Mouse (Mus musculus) forebrain, embryonic 15.5 days (tissue): Measurements from ENCODE around the gene Gm428. TPM values are rescaled to one million over a fixed set of nuclear protein-coding genes. Genes with fewer than 3 reads are reported as not detected.
"Not testable (repeated sequence)": the region's sequence is repeated elsewhere in the genome, so short reads cannot be mapped to it uniquely, and the experiment has no call there.

Experiments used
- ATAC-seq: fragments of 200-750 bp; cut with Nextera tagmentation; replicated peaks from 2 replicates; pipeline ENCODE4 v1.8.0; 2017; ENCODE audit warnings: mild to moderate bottlenecking, moderate TSS enrichment, moderate library complexity
- H3K27ac ChIP-seq: fragments of 300-500 bp; sonication (generic); replicated peaks from 2 replicates; pipeline ENCODE4 v1.5.1; 2015; ENCODE audit warnings: mild to moderate bottlenecking, inconsistent platforms
- H3K27me3 ChIP-seq: fragments of 300-500 bp; sonication (generic); 2 replicates; pipeline ENCODE4 v1.6.1; 2015; ENCODE audit warnings: inconsistent platforms
- H3K36me3 ChIP-seq: fragments of 300-500 bp; sonication (generic); 2 replicates; pipeline ENCODE4 v1.6.1; 2015; ENCODE audit warnings: mild to moderate bottlenecking, inconsistent platforms
- H3K4me1 ChIP-seq: fragments of 300-500 bp; sonication (generic); 2 replicates; pipeline ENCODE4 v1.6.1; 2015; ENCODE audit warnings: inconsistent platforms
- H3K4me2 ChIP-seq: fragments of 300-500 bp; sonication (generic); replicated peaks from 2 replicates; pipeline ENCODE4 v1.6.1; 2015; ENCODE audit warnings: mild to moderate bottlenecking, inconsistent platforms
- H3K4me3 ChIP-seq: fragments of 300-500 bp; sonication (generic); 2 replicates; pipeline ENCODE4 v1.5.1; 2015; ENCODE audit warnings: mild to moderate bottlenecking, inconsistent platforms
- H3K9ac ChIP-seq: fragments of 300-500 bp; sonication (generic); replicated peaks from 2 replicates; pipeline ENCODE4 v1.6.1; 2015; ENCODE audit warnings: mild to moderate bottlenecking, inconsistent platforms
- H3K9me3 ChIP-seq: fragments of 300-500 bp; sonication (generic); 2 replicates; pipeline ENCODE4 v1.6.1; 2016; ENCODE audit warnings: inconsistent platforms
- WGBS: fragments of 180-500 bp; shearing (Covaris S2); methylation state at CpG from one replicate; pipeline ENCODE4 v1.1.7; 2015; ENCODE audit warnings: mixed read lengths; 5-methylcytosine and 5-hydroxymethylcytosine counted together
- polyA plus RNA-seq: library from polyadenylated mRNA; unstranded; fragments of >200 nt; fragmentation: Nextera tagmentation; extraction: Ambion mirVana; gene quantifications from 2 replicates; pipeline ENCODE4 v1.2.1, GENCODE M21; 2015

Gene Gm428
- polyA plus RNA-seq = not detected in 2 replicates

GRCm38 (mm10) chr4:73683216-73683615 is at the start of gene Gm428:
TSS of gene Gm428 (plus strand) at chr4:73683516.
- not testable (repeated sequence) for H3K27ac ChIP-seq, H3K9me3 ChIP-seq, H3K4me1 ChIP-seq, H3K4me3 ChIP-seq, H3K4me2 ChIP-seq, H3K9ac ChIP-seq, H3K27me3 ChIP-seq, ATAC-seq, H3K36me3 ChIP-seq
- WGBS = 82% methylated on average over 2 of the region's 4 CpGs

GRCm38 (mm10) chr4:73637821-73638220 is 45.5 kb upstream of the Gm428 start, which contains the start of gene Gm11236:
TSS of gene Gm11236 (plus strand) at chr4:73638121.
- not testable (repeated sequence) for H3K4me2 ChIP-seq, ATAC-seq, H3K9me3 ChIP-seq, H3K4me1 ChIP-seq, H3K9ac ChIP-seq, H3K27me3 ChIP-seq, H3K27ac ChIP-seq, H3K4me3 ChIP-seq, H3K36me3 ChIP-seq
- WGBS = no CpG with 5 or more reads among the region's 4 CpGs

GRCm38 (mm10) chr4:73661864-73662263 is 21.5 kb upstream of the Gm428 start:
- not testable (repeated sequence) for H3K9me3 ChIP-seq, H3K9ac ChIP-seq, H3K27ac ChIP-seq, ATAC-seq, H3K36me3 ChIP-seq, H3K4me3 ChIP-seq, H3K4me1 ChIP-seq, H3K4me2 ChIP-seq, H3K27me3 ChIP-seq
- WGBS = 96% methylated on average over 4 of the region's 4 CpGs

- H3K4me1 ChIP-seq, H3K4me2 ChIP-seq, ATAC-seq, H3K9ac ChIP-seq, H3K27me3 ChIP-seq, H3K4me3 ChIP-seq, H3K9me3 ChIP-seq, H3K27ac ChIP-seq, H3K36me3 ChIP-seq: not testable (repeated sequence)
- WGBS = no CpG with 5 or more reads among the region's 4 CpGs
Observed at GRCm38 (mm10) chr4:73668054-73668453, 15.3 kb upstream of the Gm428 start, which contains the start of gene Gm11239. TSS of gene Gm11239 (plus strand) at chr4:73668354.

GRCm38 (mm10) chr4:73718761-73719160 is 35.4 kb downstream of the Gm428 start:
- H3K27me3 ChIP-seq = no peaks in the 10 kb centered on the region
- no peaks in the 10 kb centered on the region for H3K36me3 ChIP-seq
- 88% methylated on average over 1 of the region's 1 CpGs for WGBS
- H3K9me3 ChIP-seq = no peaks in the 10 kb centered on the region
- no peak overlapping the region for H3K4me2 ChIP-seq
- ATAC-seq = no peak
- no peak overlapping the region for H3K4me3 ChIP-seq
- no peak overlapping the region for H3K27ac ChIP-seq
- no peaks in the 10 kb centered on the region for H3K4me1 ChIP-seq
- H3K9ac ChIP-seq = no peak overlapping the region

GRCm38 (mm10) chr4:73719819-73720218 is 36.5 kb downstream of the Gm428 start:
- H3K9ac ChIP-seq = no peak overlapping the region
- no peak for ATAC-seq
- H3K27me3 ChIP-seq = no peaks in the 10 kb centered on the region
- H3K4me1 ChIP-seq = no peaks in the 10 kb centered on the region
- H3K27ac ChIP-seq = no peak overlapping the region
- no peaks in the 10 kb centered on the region for H3K36me3 ChIP-seq
- no peak overlapping the region for H3K4me2 ChIP-seq
- no peaks in the 10 kb centered on the region for H3K9me3 ChIP-seq
- no peak overlapping the region for H3K4me3 ChIP-seq

Other genes with a start within 250 kb of the Gm428 start
- gene Gm11238, start 75.6 kb upstream of the Gm428 start, polyA plus RNA-seq = not detected in 2 replicates
- gene Gm11237, start 60.5 kb upstream of the Gm428 start, polyA plus RNA-seq = not detected in 2 replicates
- gene Gm11236, start 45.4 kb upstream of the Gm428 start, polyA plus RNA-seq = not detected in 2 replicates
- not detected in 2 replicates for gene Gm11239, start 15.2 kb upstream of the Gm428 start, polyA plus RNA-seq
- 0.06 and 0.34 TPM in 2 replicates for gene Rasef, start 107.5 kb downstream of the Gm428 start, polyA plus RNA-seq
- gene Gm11758, start 192.8 kb downstream of the Gm428 start, polyA plus RNA-seq = not detected in 2 replicates
- not detected in 2 replicates for gene Gm11757, start 207.6 kb downstream of the Gm428 start, polyA plus RNA-seq
- gene Gm13871, start 222.4 kb downstream of the Gm428 start, polyA plus RNA-seq = not detected in 2 replicates
- not detected in 2 replicates for gene Gm11756, start 237.2 kb downstream of the Gm428 start, polyA plus RNA-seq